Mouse (Mus musculus): ENCODE measurements around the gene Gm47959.

GRCm38 (mm10) chr1:82992093-82992492 lies 8.3 kb upstream of the Gm47959 start:
- TF ChIP-seq GATA1 (IDR thresholded peaks at IDR 0.05; ENCODE audit: borderline replicate concordance, low read length), result no peak
- no peak for TF ChIP-seq FLI1 (IDR thresholded peaks at IDR 0.05; ENCODE audit: low read length)
